ENCODE assay signal across 25 mouse cellular contexts in the genomic region with DNA sequence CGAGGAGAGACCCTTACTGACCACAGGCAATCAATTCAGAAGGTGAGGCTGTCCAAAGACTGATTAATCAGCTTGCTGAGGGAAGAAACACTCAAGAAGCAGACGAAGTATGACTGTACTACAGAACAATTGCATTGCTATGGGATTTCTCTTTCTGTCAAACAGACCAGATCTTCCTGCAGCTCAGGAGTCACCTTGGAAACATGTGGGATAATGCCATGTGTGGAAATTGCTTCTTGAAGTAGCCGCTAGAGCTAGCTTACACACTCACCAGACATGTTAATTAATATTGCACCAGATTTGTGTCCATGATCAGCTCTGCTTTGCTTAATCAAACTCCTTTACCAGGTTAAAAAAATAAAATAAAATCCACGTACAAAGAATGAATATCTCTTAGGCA.
DNase-seq lines count a peak whose midpoint lies in the region; ATAC-seq and TF ChIP-seq lines count a peak whose summit lies in the region.
"Had no signal": no experiment of that assay in that cellular context is flagged by ENCODE, and none has a peak within 500 bp of the region (broad histone marks: within the 10 kb centered on the region; RNA-seq: fewer than 3 reads in every experiment).

No protein-coding gene starts in this region.

- H3K9me3 ChIP-seq in midbrain, embryonic 14.5 days (ENCODE audit: control insufficient read depth, low read length) = no peaks in the 10 kb centered on the region
- no peaks in the 10 kb centered on the region for H3K9me3 ChIP-seq in midbrain, embryonic 11.5 days (ENCODE audit: control insufficient read depth, low read length)
- no peaks in the 10 kb centered on the region for H3K9me3 ChIP-seq in hindbrain, embryonic 16.5 days (ENCODE audit: control insufficient read depth, low read length)
- H3K9me3 ChIP-seq in neural tube, embryonic 14.5 days (ENCODE audit: control insufficient read depth, low read length) = no peaks in the 10 kb centered on the region
- H3K9me3 ChIP-seq: embryonic facial prominence, embryonic 15.5 days; G1E; intestine, embryonic 15.5 days; midbrain, embryonic 12.5 days had no signal

- H3K27me3 ChIP-seq in heart, adult 2 months (ENCODE audit: control insufficient read depth, insufficient read depth, low read length) = no peaks in the 10 kb centered on the region
- no peaks in the 10 kb centered on the region for H3K27me3 ChIP-seq in midbrain, embryonic 14.5 days (ENCODE audit: control insufficient read depth, insufficient read depth, low read length)
- no peaks in the 10 kb centered on the region; the same call in 1 of the 2 replicates for H3K27me3 ChIP-seq in midbrain, embryonic 11.5 days (ENCODE audit: control insufficient read depth, insufficient read depth, low read length)
- H3K27me3 ChIP-seq in hindbrain, embryonic 16.5 days (replicated peaks; ENCODE audit: control insufficient read depth, insufficient read depth, low read length) = no peaks in the 10 kb centered on the region
- H3K27me3 ChIP-seq in neural tube, embryonic 14.5 days (ENCODE audit: control insufficient read depth, insufficient read depth, low read length) = no peaks in the 10 kb centered on the region
- H3K27me3 ChIP-seq: CH12.LX; embryonic facial prominence, embryonic 15.5 days; heart, embryonic 12.5 days; intestine, embryonic 15.5 days; midbrain, embryonic 12.5 days had no signal

- H3K4me1 ChIP-seq in heart, adult 2 months (ENCODE audit: control insufficient read depth, insufficient read depth, low read length) = peaks cover 8% of the 10 kb centered on the region
- peaks cover 7% of the 10 kb centered on the region; the same call in 1 of the 2 replicates for H3K4me1 ChIP-seq in midbrain, embryonic 14.5 days (ENCODE audit: control insufficient read depth, insufficient read depth, low read length)
- 0 out of 2 replicates have a peak, but pooled peaks cover 3% of the 10 kb centered on the region for H3K4me1 ChIP-seq in midbrain, embryonic 11.5 days (ENCODE audit: control insufficient read depth, insufficient read depth, low read length)
- H3K4me1 ChIP-seq in hindbrain, embryonic 16.5 days (ENCODE audit: control insufficient read depth, insufficient read depth, low read depth, low read length) = no peaks in the 10 kb centered on the region; the same call in 1 of the 2 replicates
- H3K4me1 ChIP-seq in neural tube, embryonic 14.5 days (ENCODE audit: control insufficient read depth, insufficient read depth, low read length) = 0 out of 2 replicates have a peak, but pooled peaks cover 6% of the 10 kb centered on the region
- H3K4me1 ChIP-seq: intestine, embryonic 15.5 days had no signal

- no peak overlapping the region for H3K4me3 ChIP-seq in heart, adult 2 months
- no peak overlapping the region for H3K4me3 ChIP-seq in midbrain, embryonic 14.5 days (replicated peaks; ENCODE audit: low read depth, low read length)
- H3K4me3 ChIP-seq in midbrain, embryonic 11.5 days (ENCODE audit: low read depth, low read length) = no peak overlapping the region
- no peak overlapping the region for H3K4me3 ChIP-seq in hindbrain, embryonic 16.5 days (ENCODE audit: low read length)
- no peak overlapping the region for H3K4me3 ChIP-seq in neural tube, embryonic 14.5 days (ENCODE audit: low read depth, low read length)
- H3K4me3 ChIP-seq: embryonic facial prominence, embryonic 15.5 days; gastrocnemius, adult 2 months; heart, embryonic 12.5 days; intestine, embryonic 15.5 days; midbrain, embryonic 12.5 days had no signal

- TF ChIP-seq POLR2A in heart, adult 2 months (IDR thresholded peaks at IDR 0.05; ENCODE audit: insufficient read depth, low read depth, low read length) = no peak

- no peak overlapping the region; the same call in 1 of the 2 replicates for H3K9ac ChIP-seq in heart, adult 2 months (ENCODE audit: low read depth, low read length)
- no peak overlapping the region for H3K9ac ChIP-seq in midbrain, embryonic 14.5 days (replicated peaks; ENCODE audit: low read length)
- H3K9ac ChIP-seq in midbrain, embryonic 11.5 days (ENCODE audit: low read length) = no peak overlapping the region
- no peak overlapping the region for H3K9ac ChIP-seq in hindbrain, embryonic 16.5 days (ENCODE audit: low read depth, low read length)
- 0 out of 2 replicates have a peak overlapping the region, but pooled peaks have one; percentile 11 for H3K9ac ChIP-seq in neural tube, embryonic 14.5 days (replicated peaks; ENCODE audit: low read depth, low read length)
- H3K9ac ChIP-seq: embryonic facial prominence, embryonic 15.5 days; heart, embryonic 12.5 days; intestine, embryonic 15.5 days; midbrain, embryonic 12.5 days had no signal

- peaks cover 7% of the 10 kb centered on the region for H3K36me3 ChIP-seq in heart, adult 2 months (ENCODE audit: control insufficient read depth, insufficient read depth, low read length)
- no peaks in the 10 kb centered on the region for H3K36me3 ChIP-seq in midbrain, embryonic 14.5 days (ENCODE audit: control insufficient read depth, insufficient read depth, low read length)
- no peaks in the 10 kb centered on the region; the same call in 1 of the 2 replicates for H3K36me3 ChIP-seq in midbrain, embryonic 11.5 days (ENCODE audit: control insufficient read depth, insufficient read depth, low read length)
- no peaks in the 10 kb centered on the region for H3K36me3 ChIP-seq in hindbrain, embryonic 16.5 days (ENCODE audit: control insufficient read depth, insufficient read depth, low read length)
- H3K36me3 ChIP-seq in neural tube, embryonic 14.5 days (ENCODE audit: control insufficient read depth, insufficient read depth, low read length) = no peaks in the 10 kb centered on the region
- H3K36me3 ChIP-seq: embryonic facial prominence, embryonic 15.5 days; G1E; intestine, embryonic 15.5 days; midbrain, embryonic 12.5 days had no signal

- TF ChIP-seq CTCF in heart, adult 2 months (IDR thresholded peaks at IDR 0.05) = no peak

- DNase-seq in heart, adult 2 months = no peak
- DNase-seq in heart, postnatal 25 days (ENCODE audit: low spot score) = no peak
- DNase-seq in midbrain, embryonic 14.5 days = peak; percentile 36
- no peak for DNase-seq in midbrain, embryonic 11.5 days (ENCODE audit: low spot score, missing footprints)
- no peak for DNase-seq in left cerebral cortex, adult 9 months (ENCODE audit: low spot score in 2 of 2)
- DNase-seq: adrenal gland, adult 2 months; cerebellum, adult 18-20 months; cerebellum, postnatal 36 days; gastrocnemius, adult 2 months; heart, postnatal 4 days; kidney, adult 8-10 months; kidney, postnatal 10 days; lung, postnatal 4 days; retina, postnatal 1 day; right cerebral cortex, postnatal 25 days; spleen, adult 18-20 months had no signal

- intact Hi-C loops in heart, adult 2 months (cut with DNase I) = no loop called here
- intact Hi-C loops in heart, postnatal 25 days (cut with DNase I) = no loop called here

- no peaks in the 10 kb centered on the region for H3K79me2 ChIP-seq in heart, adult 2 months (replicated peaks; ENCODE audit: control insufficient read depth, insufficient read depth, low read length)

- WGBS in heart, adult 2 months = 77% methylated on average over 4 of the region's 4 CpGs
- 50% methylated on average over 4 of the region's 4 CpGs for WGBS in midbrain, embryonic 14.5 days
- WGBS in midbrain, embryonic 11.5 days = 70% methylated on average over 4 of the region's 4 CpGs
- WGBS in hindbrain, embryonic 16.5 days = 55% methylated on average over 4 of the region's 4 CpGs
- WGBS in neural tube, embryonic 14.5 days = 64% methylated on average over 4 of the region's 4 CpGs

- no peak for TF ChIP-seq EP300 in heart, adult 2 months (IDR thresholded peaks at IDR 0.05; ENCODE audit: insufficient read depth, low read depth, low read length)

- no peak overlapping the region for H3K4me2 ChIP-seq in midbrain, embryonic 14.5 days (ENCODE audit: low read length)
- H3K4me2 ChIP-seq in midbrain, embryonic 11.5 days = no peak overlapping the region
- H3K4me2 ChIP-seq in hindbrain, embryonic 16.5 days (ENCODE audit: low read length) = no peak overlapping the region
- H3K4me2 ChIP-seq in neural tube, embryonic 14.5 days (ENCODE audit: low read depth, low read length) = no peak overlapping the region
- H3K4me2 ChIP-seq: embryonic facial prominence, embryonic 15.5 days; heart, embryonic 12.5 days; intestine, embryonic 15.5 days; midbrain, embryonic 12.5 days had no signal

- ATAC-seq in midbrain, embryonic 14.5 days (ENCODE audit: low FRiP score, low TSS enrichment) = no peak
- no peak for ATAC-seq in midbrain, embryonic 11.5 days (ENCODE audit: low FRiP score)
- no peak for ATAC-seq in hindbrain, embryonic 16.5 days
- ATAC-seq in neural tube, embryonic 14.5 days (ENCODE audit: low read depth) = no peak
- no peak for ATAC-seq in megakaryocyte, adult 5-6 weeks (ENCODE audit: poor library complexity, severe bottlenecking)
- ATAC-seq: intestine, embryonic 15.5 days had no signal

- peak overlapping the region; percentile 20; the same call in 1 of the 2 replicates for H3K27ac ChIP-seq in heart, adult 2 months
- peak overlapping the region; percentile 73 for H3K27ac ChIP-seq in midbrain, embryonic 14.5 days (replicated peaks; ENCODE audit: low read depth, low read length)
- H3K27ac ChIP-seq in midbrain, embryonic 11.5 days (ENCODE audit: low read depth, low read length) = no peak overlapping the region
- peak overlapping the region; percentile 55; the same call in 1 of the 2 replicates for H3K27ac ChIP-seq in hindbrain, embryonic 16.5 days (ENCODE audit: low read depth, low read length)
- H3K27ac ChIP-seq in neural tube, embryonic 14.5 days (ENCODE audit: low read depth, low read length) = no peak overlapping the region
- H3K27ac ChIP-seq: embryonic facial prominence, embryonic 15.5 days; gastrocnemius, adult 2 months; intestine, embryonic 15.5 days; midbrain, embryonic 12.5 days had no signal

Comparison
In these comparisons a context has a peak if more than half of its experiments do, and no peak if none do; other contexts are left out.
1. H3K27ac ChIP-seq: peak in heart, adult 2 months (single experiment), midbrain, embryonic 14.5 days (single experiment) and hindbrain, embryonic 16.5 days (single experiment); none in midbrain, embryonic 11.5 days (single experiment) and neural tube, embryonic 14.5 days (single experiment).